Mouse (Mus musculus): ENCODE data around the gene Prkg2.

The Prkg2 gene

DNA sequence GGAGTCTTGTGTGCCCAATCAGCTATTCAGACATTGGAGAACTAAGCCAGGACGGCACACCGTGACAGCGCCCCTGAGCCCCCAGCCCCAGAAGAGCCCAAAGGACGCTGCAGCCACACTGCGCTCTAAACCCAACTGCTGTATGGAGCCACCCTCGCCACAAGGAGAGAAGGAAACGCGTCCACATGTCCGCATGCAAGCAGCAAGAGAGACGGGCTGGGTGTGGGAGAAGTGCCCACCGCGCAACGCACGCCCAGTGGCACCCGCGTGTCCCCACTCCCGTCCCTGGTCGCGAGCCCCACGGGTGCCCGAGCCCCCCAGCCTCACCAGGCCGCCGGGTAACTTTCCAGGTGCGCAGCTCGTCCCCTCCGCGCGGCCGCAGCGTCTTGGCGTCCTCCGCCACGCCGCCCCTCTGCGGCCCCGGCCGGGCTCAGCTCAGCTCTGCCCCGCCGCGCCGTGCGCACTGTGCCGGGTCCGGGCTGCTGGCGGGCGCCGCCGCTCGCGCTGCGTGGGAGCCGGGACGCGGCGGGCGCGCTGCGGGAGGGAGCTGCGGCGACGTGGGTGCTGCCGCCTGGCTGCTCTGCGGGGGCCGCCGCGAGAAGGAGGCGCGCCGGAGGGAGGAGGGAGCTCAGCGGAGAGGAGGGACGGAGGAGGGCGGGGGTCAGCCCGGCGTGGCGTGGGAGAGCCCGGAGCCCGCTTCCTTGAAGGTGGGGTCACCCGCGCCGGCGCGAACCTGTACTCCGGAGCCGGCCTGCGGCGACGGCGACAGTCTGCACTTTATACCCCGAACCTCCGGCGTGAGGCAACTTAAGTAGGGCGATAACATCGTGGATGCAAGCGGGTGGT, at the start of gene Prkg2:
Gene Prkg2 (minus strand): TSS at position 756 of the 846 bp plus-strand sequence.
- DNase-seq = peak; percentile 84

DNA sequence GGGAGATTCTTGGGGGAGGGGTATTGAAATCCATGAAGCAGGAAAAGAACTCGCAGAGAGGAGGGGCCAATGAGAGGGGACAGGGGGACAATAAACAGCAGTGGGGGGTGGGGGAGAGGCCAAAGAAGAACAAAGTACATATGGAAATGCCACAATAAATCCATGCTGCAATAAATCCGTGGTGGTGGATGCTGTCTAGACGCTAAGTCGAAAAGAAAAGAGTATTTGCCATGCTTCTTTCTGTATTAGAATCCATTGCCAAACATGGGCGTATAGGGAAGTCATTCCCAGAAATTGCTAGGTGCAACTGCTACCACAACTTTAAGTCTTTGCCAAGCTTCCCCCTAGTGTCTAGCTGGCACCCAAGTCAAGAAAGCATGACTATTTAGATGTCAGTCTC, 46.8 kb upstream of the Prkg2 start:
- DNase-seq = no peak

DNA sequence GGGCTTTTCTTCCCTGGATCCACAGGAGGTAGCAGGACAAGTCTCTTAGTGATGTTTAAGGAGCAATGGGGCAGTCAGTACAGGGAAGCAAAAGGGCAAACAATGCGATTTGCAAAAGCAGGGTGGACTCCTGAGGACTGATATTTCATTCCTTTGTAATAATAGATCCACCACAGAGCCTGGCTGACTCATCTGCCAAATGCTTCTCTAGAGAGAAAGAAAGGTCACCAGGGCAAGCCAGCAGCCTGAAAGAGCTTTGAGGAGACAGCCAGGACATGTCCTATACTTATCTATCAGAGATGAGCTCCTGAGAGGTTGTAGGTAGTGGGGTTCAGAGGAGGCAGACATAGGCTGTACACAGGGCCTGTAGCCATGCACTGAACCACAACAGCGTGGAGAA, 41.2 kb upstream of the Prkg2 start:
- DNase-seq = no peak

DNA sequence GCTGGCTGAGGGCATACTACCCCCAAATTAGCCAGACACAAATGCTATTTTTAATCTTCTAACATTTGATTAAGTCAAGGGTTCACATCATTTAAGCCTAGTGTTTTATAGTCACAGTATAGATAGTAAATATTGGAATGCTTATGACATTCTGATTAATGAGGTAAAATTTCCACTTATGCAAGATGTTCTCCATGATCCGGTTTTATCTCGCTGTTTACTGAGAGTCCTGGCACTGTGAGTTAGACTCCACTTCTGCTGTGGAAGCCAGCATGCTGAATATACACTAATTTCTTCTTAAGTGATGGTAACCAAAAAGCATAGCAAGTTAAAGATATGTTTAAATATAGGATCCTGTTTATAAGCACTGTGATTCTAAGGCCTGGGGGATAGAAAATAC, 31.2 kb upstream of the Prkg2 start:
- DNase-seq = no peak

- DNase-seq = no peak
These were observed 25.4 kb upstream of the Prkg2 start for GRCm38 (mm10) chr5:99062582-99062981.

DNA sequence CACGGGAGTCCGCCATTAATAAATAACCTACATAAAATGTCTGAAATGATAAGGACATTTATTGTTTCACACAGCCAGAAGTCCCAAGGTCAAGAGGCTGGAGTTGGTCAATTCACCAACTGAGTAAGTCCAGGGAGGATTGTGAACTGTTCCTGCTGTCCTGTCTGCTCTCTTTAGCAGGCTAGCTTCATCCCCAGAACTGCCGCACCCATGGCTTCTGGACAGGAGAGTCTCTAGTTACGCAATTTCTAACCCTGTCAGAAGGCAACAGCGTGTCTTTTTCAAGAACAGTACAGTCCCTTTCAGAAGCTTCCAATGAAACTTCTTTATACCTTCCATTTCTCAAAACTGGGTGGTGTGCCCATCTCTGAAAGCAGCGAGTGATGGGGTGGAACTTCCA, 1.9 kb upstream of the Prkg2 start:
- DNase-seq = peak; percentile 34

GRCm38 (mm10) chr5:99037442-99037811, 276 bp upstream of the Prkg2 start:
- DNase-seq = peak; percentile 44

- DNase-seq = peak; percentile 43
These were observed 1.2 kb downstream of the Prkg2 start for GRCm38 (mm10) chr5:99035961-99036360.

DNA sequence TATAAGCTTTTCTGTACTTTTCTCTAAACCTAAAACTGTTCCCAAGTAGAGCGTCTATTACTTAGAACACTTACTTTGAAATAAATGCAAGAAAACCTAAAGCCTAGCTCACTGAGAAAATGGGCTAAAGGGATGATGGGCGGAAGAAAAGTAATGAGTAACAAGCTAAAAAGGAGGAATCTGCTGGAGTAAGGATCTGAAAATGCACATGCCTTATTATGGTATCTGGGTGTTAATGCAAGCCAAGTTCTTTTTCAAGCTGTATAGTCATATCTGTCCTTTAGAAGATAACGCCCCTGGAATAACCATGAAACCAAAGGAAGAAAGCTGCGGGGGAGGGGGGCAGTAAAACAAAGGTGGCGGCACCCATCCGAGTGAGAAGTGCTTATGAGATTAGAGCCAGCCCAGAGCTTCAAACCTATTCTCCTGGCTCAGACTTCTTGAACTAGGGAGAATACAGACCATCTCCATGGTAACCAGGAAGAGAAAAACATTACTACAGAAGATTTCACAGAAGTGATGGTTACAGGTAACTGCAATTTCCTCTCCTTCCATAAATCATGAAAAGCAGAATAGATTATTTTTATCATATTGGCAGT, 5.5 kb downstream of the Prkg2 start:
- DNase-seq = peak; percentile 4

DNA sequence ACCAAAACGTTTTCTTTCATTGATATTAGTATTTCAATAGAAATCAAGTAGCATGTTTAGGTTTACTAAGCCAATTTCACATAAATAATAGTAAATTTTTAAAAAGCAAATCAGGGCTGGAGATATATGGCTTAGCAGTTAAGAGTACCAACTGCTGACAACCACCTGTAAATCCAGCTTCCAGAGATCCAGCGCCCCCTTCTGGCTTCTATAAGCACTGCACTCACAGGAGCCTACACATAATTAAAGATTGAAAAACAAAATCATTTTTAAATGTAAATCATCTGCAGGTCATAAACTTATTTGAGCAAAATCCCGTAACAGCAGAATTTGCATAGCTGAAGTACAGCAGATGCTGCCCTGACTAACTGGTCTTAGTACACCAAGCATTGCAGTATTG, 10.8 kb downstream of the Prkg2 start:
- peak; percentile 5 for DNase-seq

DNA sequence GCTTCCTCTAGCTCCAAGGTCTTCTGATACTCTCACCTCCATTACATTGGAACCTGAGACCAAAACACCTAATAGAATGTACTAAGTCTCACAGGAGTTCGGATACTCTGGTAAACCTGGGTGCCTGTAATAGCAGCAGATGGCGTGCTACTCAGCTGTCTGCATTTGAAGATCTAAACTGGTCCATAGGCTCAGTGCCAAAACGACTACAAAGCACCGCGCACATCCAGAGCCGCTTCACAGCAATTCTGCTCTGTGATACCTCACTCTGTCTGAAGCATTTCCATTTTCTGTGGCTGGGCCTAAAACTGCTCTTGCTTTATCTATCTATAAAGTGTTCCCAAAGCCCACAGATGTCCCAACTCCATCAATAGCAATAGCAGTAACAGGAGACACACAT, 17.4 kb downstream of the Prkg2 start:
- DNase-seq = no peak

DNA sequence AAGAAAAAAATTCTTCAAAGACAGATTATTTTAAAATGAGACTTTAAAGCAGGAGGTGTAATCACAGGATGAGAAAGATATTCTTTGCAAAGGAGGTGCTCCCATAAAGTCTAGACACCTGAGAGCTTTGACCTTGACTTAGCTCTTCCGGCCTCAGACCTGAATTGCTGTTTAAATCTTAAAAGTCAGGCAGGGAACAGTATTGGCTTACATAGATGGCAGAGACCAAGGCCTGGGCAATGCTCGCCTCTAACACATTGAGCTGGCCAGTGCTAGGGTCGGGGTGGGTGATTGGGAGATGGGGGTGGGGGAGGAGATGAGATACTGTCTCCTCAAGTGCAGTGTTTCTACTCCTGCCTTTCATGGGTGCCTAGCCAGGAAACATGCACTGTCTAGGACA, 22.0 kb downstream of the Prkg2 start:
- DNase-seq = no peak

DNA sequence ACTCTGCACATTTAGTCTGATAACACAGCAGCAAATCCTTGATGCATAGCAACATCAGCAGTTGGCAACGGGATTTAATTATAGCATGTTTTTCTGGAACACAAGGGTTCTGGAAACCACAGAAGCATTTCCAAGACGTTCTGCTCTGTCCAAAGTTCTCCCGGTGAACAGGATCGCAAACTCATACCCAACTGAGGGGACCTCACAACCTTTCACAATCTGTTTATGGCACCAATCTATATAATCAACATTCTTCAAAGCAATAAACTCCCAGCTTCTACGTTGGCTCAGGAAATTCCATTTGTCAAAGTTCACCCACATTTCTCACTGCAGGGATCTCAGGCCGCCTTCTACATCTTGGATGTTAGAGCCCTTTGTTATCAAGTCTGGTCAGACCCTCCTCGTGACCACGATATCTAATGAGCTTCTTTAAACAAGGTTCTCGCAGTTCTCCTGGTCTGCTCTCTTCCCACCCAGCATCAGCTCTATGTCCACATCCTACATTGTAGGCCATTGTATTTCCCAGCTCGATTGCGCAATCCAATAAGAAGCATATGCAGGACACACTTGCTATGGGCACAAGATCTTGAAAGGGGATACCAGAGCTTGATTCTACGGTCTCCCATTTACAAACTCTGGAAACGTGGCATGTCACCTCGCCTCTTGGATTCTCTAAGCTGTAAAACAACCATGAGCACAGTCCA, 26.6 kb downstream of the Prkg2 start:
- DNase-seq = no peak

GRCm38 (mm10) chr5:98998104-98998503, 39.0 kb downstream of the Prkg2 start:
- DNase-seq = no peak

DNA sequence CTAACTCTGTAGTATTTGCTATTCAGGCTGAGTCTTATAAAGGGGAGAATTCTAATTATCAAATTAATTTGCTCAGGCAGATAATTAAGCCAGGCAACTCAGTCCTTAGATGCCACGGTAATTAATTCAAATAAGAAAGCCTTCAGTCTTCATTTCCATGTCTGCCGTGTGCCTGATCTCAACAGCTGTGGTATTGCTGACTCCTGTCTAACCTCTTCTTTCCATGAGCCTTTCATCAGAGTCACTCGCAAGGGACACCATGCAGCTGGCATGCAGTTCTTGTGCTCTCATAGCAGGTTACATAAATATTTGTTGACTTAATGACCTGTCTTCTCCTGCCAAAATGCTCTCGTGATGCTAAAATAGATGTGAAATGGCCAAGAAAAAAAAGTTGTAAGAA, 41.4 kb downstream of the Prkg2 start:
- peak; percentile 71 for DNase-seq

DNA sequence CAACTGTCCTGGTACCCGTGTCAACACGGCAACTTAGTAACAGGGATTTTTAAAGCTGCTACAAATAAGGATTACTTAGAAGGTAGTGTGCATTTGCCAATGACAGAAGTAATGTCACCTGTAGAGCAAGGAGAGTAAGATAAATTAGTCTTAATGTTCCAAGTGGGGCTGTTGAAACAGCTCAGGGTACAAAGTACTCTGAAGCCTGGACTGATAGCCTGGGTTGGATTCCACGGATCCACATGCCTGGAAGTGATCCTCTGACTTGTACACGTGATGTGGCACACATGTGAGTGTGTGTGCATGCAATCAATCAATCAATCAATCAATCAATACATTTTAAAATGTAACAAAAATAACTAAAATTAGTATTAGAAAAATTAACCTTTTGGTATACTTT, 45.6 kb downstream of the Prkg2 start:
- no peak for DNase-seq

DNA sequence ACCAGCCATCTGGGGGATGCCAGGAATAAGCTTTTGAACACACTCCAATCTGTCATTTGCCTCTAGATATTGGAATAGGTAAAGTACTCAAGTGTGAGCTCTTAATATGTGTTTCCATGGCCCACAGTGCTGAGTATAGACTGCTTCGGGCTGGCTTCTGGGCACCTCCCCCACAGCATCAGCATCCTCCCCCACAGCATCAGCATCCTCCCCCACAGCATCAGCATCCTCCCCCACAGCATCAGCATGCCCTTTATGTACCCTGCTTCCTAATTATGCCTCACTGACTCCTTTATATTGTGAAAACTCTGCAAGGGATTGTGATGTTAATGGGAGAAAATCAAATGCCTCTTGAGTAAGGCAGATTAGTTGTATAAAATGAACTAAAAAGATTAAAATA, 49.5 kb downstream of the Prkg2 start:
- no peak for DNase-seq

- no peak for DNase-seq
These were observed 50.0 kb downstream of the Prkg2 start for GRCm38 (mm10) chr5:98987116-98987515.

GRCm38 (mm10) chr5:98986459-98986858, 50.7 kb downstream of the Prkg2 start:
- DNase-seq = no peak

DNA sequence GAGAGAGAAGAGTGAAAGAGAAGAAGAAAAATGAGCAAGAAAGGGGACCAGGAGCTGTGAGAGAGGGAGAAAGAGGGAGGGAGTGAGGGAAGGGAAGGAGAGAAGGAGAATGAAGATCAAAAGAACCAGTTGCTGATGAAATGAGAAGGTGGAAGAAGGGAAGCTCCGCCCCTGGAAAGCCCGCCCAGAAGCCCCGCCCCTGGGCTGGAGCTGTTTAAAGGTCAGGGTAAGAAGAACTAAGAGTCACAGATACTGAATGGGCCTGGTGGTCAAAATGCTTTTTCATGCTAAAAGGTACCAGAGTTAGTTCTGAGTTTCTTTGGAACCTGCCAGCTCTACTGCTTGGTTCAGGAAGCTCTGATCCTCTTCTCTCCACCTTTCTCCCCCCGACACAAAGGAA, 51.1 kb downstream of the Prkg2 start:
- DNase-seq = no peak

DNA sequence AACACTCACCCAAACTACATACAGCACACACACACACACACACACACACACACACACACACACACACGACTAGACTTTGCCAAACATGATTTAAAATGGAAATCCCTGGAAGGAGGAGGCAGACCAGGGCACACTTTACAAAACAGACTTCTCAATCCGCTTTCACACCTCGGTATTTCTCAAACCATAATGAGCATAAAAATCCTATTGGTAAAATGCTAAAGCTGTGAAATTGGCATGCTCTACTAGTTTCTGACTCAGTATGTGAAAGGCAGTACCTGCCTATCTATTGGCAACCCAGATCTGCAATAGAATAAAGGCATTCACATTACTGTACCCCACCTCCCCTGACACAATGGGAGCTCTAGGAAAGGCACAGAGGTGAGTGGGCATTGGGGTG, 52.1 kb downstream of the Prkg2 start:
- no peak for DNase-seq

DNA sequence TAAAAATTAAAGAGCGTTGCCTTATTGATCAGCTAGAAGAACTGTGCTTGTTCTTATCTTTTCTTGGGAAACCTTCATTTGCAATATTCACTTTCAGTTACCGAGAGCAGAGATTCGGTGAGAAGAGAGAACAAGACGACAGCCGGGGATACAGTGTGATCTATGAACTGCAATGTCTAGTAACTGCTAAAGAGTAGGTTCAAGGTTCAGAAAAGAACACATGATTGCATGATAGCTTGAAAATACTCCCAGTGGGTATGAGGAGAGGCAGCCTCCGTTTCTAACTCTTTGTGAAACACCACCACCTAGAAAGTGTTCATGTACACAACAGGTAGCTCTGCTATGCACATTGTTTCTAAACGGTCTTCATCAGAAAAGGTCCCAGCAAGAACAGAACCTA, 55.8 kb downstream of the Prkg2 start:
- DNase-seq = no peak

DNA sequence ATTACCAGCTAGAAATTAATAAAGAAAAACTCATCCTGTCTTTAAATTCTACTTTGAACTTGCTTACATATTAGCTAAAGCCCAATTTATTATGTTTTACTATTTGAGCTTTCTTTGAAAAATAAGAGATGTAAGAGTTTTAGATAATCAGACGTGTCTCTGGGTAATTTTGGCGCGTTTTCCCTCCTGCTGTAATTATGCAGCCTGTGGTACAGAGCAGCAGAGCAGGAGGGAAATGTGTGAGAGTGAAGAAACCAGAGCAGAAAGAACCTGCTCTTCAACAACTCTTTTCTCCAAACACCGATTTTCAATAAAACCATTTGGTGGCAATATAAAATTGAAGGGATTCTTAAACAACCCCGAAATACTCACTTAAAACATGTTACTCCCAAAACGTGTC, 58.8 kb downstream of the Prkg2 start:
- no peak for DNase-seq
